Mouse (Mus musculus): ENCODE results near the gene Pigb.

- TF ChIP-seq CTCF (IDR thresholded peaks at IDR 0.05; ENCODE audit: low read depth) = no peak
- peak; percentile 63; the same call in 1 of the 2 replicates for TF ChIP-seq EP300 (IDR thresholded peaks at IDR 0.05; ENCODE audit: low read depth)
Observed at GRCm38 (mm10) chr9:73055441-73055911, 15.3 kb upstream of the Pigb start.

Measured in liver, postnatal 0 days (tissue).